Mouse (Mus musculus): Measurements from ENCODE around the gene Unc5c.

DNA sequence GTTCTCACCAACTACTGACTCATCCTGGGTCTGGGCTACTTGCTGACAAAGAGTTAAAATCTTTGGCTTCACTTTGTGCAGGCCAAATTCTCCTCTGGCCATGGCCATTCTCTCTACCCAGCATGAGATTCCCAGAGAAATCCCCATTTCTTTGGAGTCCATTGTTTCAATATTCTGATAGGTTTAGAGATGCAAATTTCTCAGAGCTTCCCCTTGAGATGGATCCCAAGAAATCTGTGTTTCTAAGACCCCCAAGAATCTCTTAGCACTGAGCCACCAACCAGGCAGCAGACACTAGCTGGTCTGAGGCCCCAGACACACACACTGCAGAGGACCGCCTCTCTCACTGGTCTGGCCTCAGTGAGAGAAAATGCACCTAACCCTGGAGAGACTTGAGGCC is 384.2 kb downstream of the Unc5c start:
- TF ChIP-seq CTCF (IDR thresholded peaks at IDR 0.05; ENCODE audit: control insufficient read depth, insufficient read depth, insufficient replicate concordance, low read depth, low read length) (no peak), POLR2A (IDR thresholded peaks at IDR 0.05; ENCODE audit: control insufficient read depth, low read depth, low read length) (no peak)

Measured in testis, adult 2 months (tissue).